Mouse (Mus musculus) lung, embryonic 16.5 days (tissue): ENCODE measurements around the gene Gdf2. TPM values are rescaled to one million over a fixed set of nuclear protein-coding genes. Genes with fewer than 3 reads are reported as not detected.
A peak's percentile ranks its signal among the peaks of the same experiment; 100 is the strongest.

Experiments used
- ATAC-seq: fragments of 200-750 bp; cut with Nextera tagmentation; 2 replicates; pipeline ENCODE4 v1.8.0; 2017; ENCODE audit warnings: low read depth, mild to moderate bottlenecking, moderate library complexity
- H3K27ac ChIP-seq: fragments of 300-500 bp; sonication (generic); 2 replicates; pipeline ENCODE4 v1.5.1; 2014; ENCODE audit warnings: mild to moderate bottlenecking, control low read depth, low read length
- H3K27me3 ChIP-seq: fragments of 300-500 bp; sonication (generic); 2 replicates; pipeline ENCODE4 v1.6.1; 2014; ENCODE audit warnings: low read depth, low read length, mixed read lengths; ENCODE audit not compliant: control insufficient read depth, insufficient read depth
- H3K36me3 ChIP-seq: fragments of 300-500 bp; sonication (generic); 2 replicates; pipeline ENCODE4 v1.6.1; 2014; ENCODE audit warnings: low read length; ENCODE audit not compliant: control insufficient read depth, insufficient read depth
- H3K4me1 ChIP-seq: fragments of 300-500 bp; sonication (generic); replicated peaks from 2 replicates; pipeline ENCODE4 v1.6.1; 2014; ENCODE audit warnings: low read length, mixed read lengths; ENCODE audit not compliant: control insufficient read depth, insufficient read depth
- H3K4me2 ChIP-seq: fragments of 300-500 bp; sonication (generic); 2 replicates; pipeline ENCODE4 v1.6.1; 2014; ENCODE audit warnings: low read depth, low read length, control low read depth
- H3K4me3 ChIP-seq: fragments of 300-500 bp; sonication (generic); 2 replicates; pipeline ENCODE4 v1.5.1; 2014; ENCODE audit warnings: mild to moderate bottlenecking, low read length, control low read depth
- H3K9ac ChIP-seq: fragments of 300-500 bp; sonication (generic); 2 replicates; pipeline ENCODE4 v1.6.1; 2014; ENCODE audit warnings: low read length, control low read depth
- H3K9me3 ChIP-seq: fragments of 300-500 bp; sonication (generic); 2 replicates; pipeline ENCODE4 v1.6.1; 2016; ENCODE audit warnings: low read length; ENCODE audit not compliant: control insufficient read depth
- WGBS: fragments of 180-500 bp; shearing (Covaris S2); extraction: QIAGEN DNeasy Blood & Tissue Kit; methylation state at CpG from one replicate; pipeline ENCODE4 v1.1.7; 2014; 5-methylcytosine and 5-hydroxymethylcytosine counted together
- polyA plus RNA-seq: library from polyadenylated mRNA; unstranded; fragments of >200 nt; fragmentation: Nextera tagmentation; extraction: Ambion mirVana; gene quantifications from 2 replicates; pipeline ENCODE4 v1.2.1, GENCODE M21; 2015

Gene Gdf2
- polyA plus RNA-seq, 1 experiment from 2014 or later, result 0.08 TPM

DNA sequence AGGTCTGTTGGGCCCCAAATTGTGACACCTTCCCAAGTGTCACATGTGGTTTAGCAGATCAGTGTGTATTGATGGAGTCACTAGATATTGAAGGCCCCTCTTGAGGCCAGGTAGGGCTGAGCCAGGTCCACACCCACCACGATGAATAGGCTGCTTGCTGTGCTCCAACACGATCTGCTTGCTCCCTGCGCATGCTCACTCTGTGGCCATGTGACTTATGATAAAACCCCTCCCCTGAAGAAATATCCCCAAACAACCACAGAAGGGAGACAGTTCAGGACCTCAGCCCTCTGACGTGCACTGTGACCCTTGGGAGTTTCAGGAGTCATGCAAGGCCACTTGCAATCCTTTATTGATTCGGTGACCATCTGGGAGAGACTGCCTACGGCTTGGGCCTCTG lies 5.3 kb downstream of the Gdf2 start:
- no peaks in the 10 kb centered on the region for H3K4me1 ChIP-seq
- H3K27ac ChIP-seq, result no peak overlapping the region
- 62% methylated on average over 6 of the region's 6 CpGs for WGBS
- H3K9ac ChIP-seq, result no peak overlapping the region
- H3K36me3 ChIP-seq, result no peaks in the 10 kb centered on the region
- no peak overlapping the region for H3K4me2 ChIP-seq
- H3K4me3 ChIP-seq, result no peak overlapping the region
- ATAC-seq, result no peak
- no peaks in the 10 kb centered on the region for H3K27me3 ChIP-seq
- no peaks in the 10 kb centered on the region for H3K9me3 ChIP-seq

GRCm38 (mm10) chr14:33952233-33952981 lies 11.6 kb downstream of the Gdf2 start:
- Histone ChIP-seq H3K4me1 (no peaks in the 10 kb centered on the region), H3K27ac (no peak overlapping the region), H3K27me3 (no peaks in the 10 kb centered on the region), H3K36me3 (no peaks in the 10 kb centered on the region), H3K4me3 (no peak overlapping the region), H3K9me3 (no peaks in the 10 kb centered on the region), H3K9ac (no peak overlapping the region), H3K4me2 (no peak overlapping the region)
- 32% methylated on average over 6 of the region's 6 CpGs for WGBS
- ATAC-seq, result no peak

DNA sequence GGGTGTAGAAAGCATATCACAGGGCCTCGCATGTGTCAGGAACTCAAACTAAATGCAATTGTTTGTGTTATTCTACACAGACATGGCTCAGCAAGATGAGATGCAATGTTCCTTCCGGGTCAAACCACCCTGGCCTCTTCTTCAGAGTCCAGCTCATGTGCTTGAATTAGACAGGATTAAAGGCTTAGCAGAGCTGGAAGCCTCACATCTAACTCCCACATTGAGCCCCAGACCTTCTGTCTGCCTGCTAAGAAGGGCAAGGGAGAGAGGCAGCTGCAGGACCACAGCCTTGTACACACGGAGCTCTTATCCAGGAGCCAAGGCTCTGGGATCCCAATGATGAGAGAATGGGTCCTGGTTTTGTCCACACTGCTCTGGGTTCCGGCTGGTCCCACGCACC lies 12.9 kb downstream of the Gdf2 start, which contains the start of gene Rbp3:
TSS of gene Rbp3 (plus strand) at position 243 of the 400 bp plus-strand sequence.
- Histone ChIP-seq H3K9me3 (no peaks in the 10 kb centered on the region), H3K36me3 (no peaks in the 10 kb centered on the region), H3K4me3 (no peak within 1 kb of the TSS), H3K4me2 (no peak within 1 kb of the TSS), H3K9ac (no peak within 1 kb of the TSS), H3K4me1 (no peaks in the 10 kb centered on the region), H3K27ac (no peak within 1 kb of the TSS), H3K27me3 (no peaks in the 10 kb centered on the region)
- no peak for ATAC-seq
- 86% methylated on average over 5 of the region's 5 CpGs for WGBS

GRCm38 (mm10) chr14:33956055-33956454 lies 15.2 kb downstream of the Gdf2 start:
- no peak overlapping the region for H3K27ac ChIP-seq
- H3K4me3 ChIP-seq, result no peak overlapping the region
- H3K4me1 ChIP-seq, result no peaks in the 10 kb centered on the region
- no peak overlapping the region for H3K9ac ChIP-seq
- H3K9me3 ChIP-seq, result no peaks in the 10 kb centered on the region
- WGBS, result 63% methylated on average over 13 of the region's 13 CpGs
- no peaks in the 10 kb centered on the region for H3K36me3 ChIP-seq
- H3K4me2 ChIP-seq, result no peak overlapping the region
- no peaks in the 10 kb centered on the region for H3K27me3 ChIP-seq
- no peak for ATAC-seq

GRCm38 (mm10) chr14:33958186-33958585 lies 17.3 kb downstream of the Gdf2 start:
- no peaks in the 10 kb centered on the region for H3K9me3 ChIP-seq
- H3K9ac ChIP-seq, result no peak overlapping the region
- H3K4me3 ChIP-seq, result no peak overlapping the region
- WGBS, result 71% methylated on average over 4 of the region's 4 CpGs
- no peak overlapping the region for H3K27ac ChIP-seq
- H3K27me3 ChIP-seq, result no peaks in the 10 kb centered on the region
- H3K36me3 ChIP-seq, result no peaks in the 10 kb centered on the region
- H3K4me1 ChIP-seq, result no peaks in the 10 kb centered on the region
- H3K4me2 ChIP-seq, result no peak overlapping the region
- no peak for ATAC-seq

DNA sequence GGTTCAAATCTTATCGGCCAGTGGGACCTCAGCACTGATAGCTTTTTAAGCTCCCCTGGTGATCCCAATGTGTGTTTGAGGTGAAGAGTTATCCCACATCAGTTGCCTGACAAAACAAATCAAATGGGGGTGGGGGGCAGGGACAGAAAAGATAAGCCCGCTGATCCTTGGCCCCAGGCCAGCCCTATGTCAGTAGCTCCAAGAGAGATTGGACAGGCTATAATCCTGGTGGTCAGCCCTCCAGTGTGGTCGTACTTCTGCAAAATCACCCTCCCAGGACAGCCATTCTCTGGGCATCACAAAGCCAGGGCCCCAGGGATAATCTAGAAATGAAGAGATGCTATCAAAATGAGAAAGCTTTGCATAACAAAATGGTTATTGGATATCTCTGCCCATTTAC lies 18.0 kb downstream of the Gdf2 start:
- H3K27me3 ChIP-seq, result no peaks in the 10 kb centered on the region
- 21% methylated on average over 3 of the region's 3 CpGs for WGBS
- H3K4me3 ChIP-seq, result no peak overlapping the region
- H3K9me3 ChIP-seq, result no peaks in the 10 kb centered on the region
- H3K4me1 ChIP-seq, result no peaks in the 10 kb centered on the region
- no peaks in the 10 kb centered on the region for H3K36me3 ChIP-seq
- H3K27ac ChIP-seq, result no peak overlapping the region
- H3K4me2 ChIP-seq, result no peak overlapping the region
- H3K9ac ChIP-seq, result no peak overlapping the region
- no peak for ATAC-seq

DNA sequence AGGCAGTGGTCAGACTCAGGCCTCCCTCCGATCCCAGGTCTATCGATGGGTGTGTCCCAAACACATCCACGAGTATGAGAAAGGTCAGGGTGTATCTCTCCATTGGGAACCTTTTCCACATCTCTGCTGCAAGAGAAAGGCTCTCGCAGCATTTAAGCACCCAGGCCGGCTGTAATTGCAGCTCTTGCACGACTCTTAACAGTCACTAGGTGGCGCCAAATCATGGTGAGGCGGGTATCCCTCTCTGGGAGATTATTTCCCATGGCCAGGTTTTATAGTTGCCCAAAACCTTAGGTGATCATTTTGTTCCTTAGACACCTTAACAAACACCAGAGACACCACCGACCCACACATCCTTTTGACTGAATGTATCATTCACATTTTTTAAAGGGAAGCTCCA lies 18.5 kb downstream of the Gdf2 start:
- ATAC-seq, result no peak
- 12% methylated on average over 9 of the region's 9 CpGs for WGBS
- Histone ChIP-seq H3K9me3 (no peaks in the 10 kb centered on the region), H3K4me1 (no peaks in the 10 kb centered on the region), H3K9ac (no peak overlapping the region), H3K4me3 (no peak overlapping the region), H3K27ac (no peak overlapping the region), H3K36me3 (no peaks in the 10 kb centered on the region), H3K4me2 (no peak overlapping the region), H3K27me3 (no peaks in the 10 kb centered on the region)

GRCm38 (mm10) chr14:33965675-33966074 lies 24.8 kb downstream of the Gdf2 start:
- Histone ChIP-seq H3K4me3 (no peak overlapping the region), H3K27me3 (no peaks in the 10 kb centered on the region), H3K9ac (no peak overlapping the region), H3K9me3 (no peaks in the 10 kb centered on the region), H3K36me3 (no peaks in the 10 kb centered on the region), H3K4me1 (no peaks in the 10 kb centered on the region), H3K27ac (no peak overlapping the region), H3K4me2 (no peak overlapping the region)
- no peak for ATAC-seq
- WGBS, result 54% methylated on average over 7 of the region's 7 CpGs

GRCm38 (mm10) chr14:33972679-33973078 lies 31.8 kb downstream of the Gdf2 start:
- H3K27ac ChIP-seq, result no peak overlapping the region
- H3K27me3 ChIP-seq, result peaks cover 2% of the 10 kb centered on the region; the same call in 1 of the 2 replicates
- ATAC-seq, result 0 out of 2 replicates have a peak, but pooled peaks have one; percentile 17
- no peak overlapping the region for H3K4me2 ChIP-seq
- WGBS, result 33% methylated on average over 7 of the region's 7 CpGs
- H3K4me1 ChIP-seq, result no peaks in the 10 kb centered on the region
- H3K9me3 ChIP-seq, result no peaks in the 10 kb centered on the region
- no peak overlapping the region for H3K9ac ChIP-seq
- H3K36me3 ChIP-seq, result no peaks in the 10 kb centered on the region
- no peak overlapping the region for H3K4me3 ChIP-seq
